Mouse (Mus musculus) lung, postnatal 10 days (tissue): Measurements from ENCODE around the gene Tmem247.

Experiments used
- DNase-seq: peaks from one replicate; pipeline ENCODE4 v3.0.0; 2021

The Tmem247 gene

GRCm38 (mm10) chr17:86918786-86919185 is 1.6 kb downstream of the Tmem247 start:
- DNase-seq, result peak; percentile 58

GRCm38 (mm10) chr17:86919729-86920128 is 2.6 kb downstream of the Tmem247 start:
- no peak for DNase-seq

GRCm38 (mm10) chr17:86924679-86925078 is 7.5 kb downstream of the Tmem247 start:
- no peak for DNase-seq

- DNase-seq, result no peak
Observed at GRCm38 (mm10) chr17:86926836-86927235, 9.7 kb downstream of the Tmem247 start.

GRCm38 (mm10) chr17:86929355-86929754 is 12.2 kb downstream of the Tmem247 start:
- no peak for DNase-seq

GRCm38 (mm10) chr17:86929981-86930380 is 12.8 kb downstream of the Tmem247 start:
- DNase-seq, result no peak

- no peak for DNase-seq
Observed at GRCm38 (mm10) chr17:86932896-86933295, 15.7 kb downstream of the Tmem247 start.

GRCm38 (mm10) chr17:86937064-86937463 is 19.9 kb downstream of the Tmem247 start:
- DNase-seq, result no peak

GRCm38 (mm10) chr17:86937497-86938155 is 20.5 kb downstream of the Tmem247 start:
- DNase-seq, result peak; percentile 92

- DNase-seq, result no peak
Observed at GRCm38 (mm10) chr17:86938683-86939082, 21.5 kb downstream of the Tmem247 start.

GRCm38 (mm10) chr17:86942112-86942511 is 25.0 kb downstream of the Tmem247 start:
- DNase-seq, result no peak

- no peak for DNase-seq
Observed at GRCm38 (mm10) chr17:86943158-86943557, 26.0 kb downstream of the Tmem247 start.

- DNase-seq, result no peak
Observed at GRCm38 (mm10) chr17:86946078-86946477, 28.9 kb downstream of the Tmem247 start.

GRCm38 (mm10) chr17:86947840-86948796 is 31.0 kb downstream of the Tmem247 start, which contains the start of gene Atp6v1e2:
Gene Atp6v1e2 (minus strand): TSS chr17:86947897.
- DNase-seq, result no peak

GRCm38 (mm10) chr17:86948801-86949200 is 31.7 kb downstream of the Tmem247 start:
- peak; percentile 45 for DNase-seq

- no peak for DNase-seq
Observed at GRCm38 (mm10) chr17:86957239-86957638, 40.1 kb downstream of the Tmem247 start.

GRCm38 (mm10) chr17:86957968-86958367 is 40.8 kb downstream of the Tmem247 start:
- no peak for DNase-seq

GRCm38 (mm10) chr17:86961301-86961841 is 44.2 kb downstream of the Tmem247 start:
- peak; percentile 62 for DNase-seq

- peak; percentile 96 for DNase-seq
Observed at GRCm38 (mm10) chr17:86962297-86962893, 45.2 kb downstream of the Tmem247 start.

GRCm38 (mm10) chr17:86962894-86963585 is 45.9 kb downstream of the Tmem247 start, which contains the start of gene Rhoq:
Gene Rhoq (plus strand): TSS chr17:86963082.
- DNase-seq, result peak; percentile 95

GRCm38 (mm10) chr17:86963586-86963902 is 46.4 kb downstream of the Tmem247 start:
- peak; percentile 55 for DNase-seq

- peak; percentile 46 for DNase-seq
Observed at GRCm38 (mm10) chr17:86964041-86964440, 46.9 kb downstream of the Tmem247 start.

GRCm38 (mm10) chr17:86964502-86964901 is 47.4 kb downstream of the Tmem247 start:
- DNase-seq, result peak; percentile 91
